Mouse (Mus musculus) adrenal gland, postnatal 36 days (tissue): Measurements from ENCODE around the gene Fam167b. TPM values are rescaled to one million over a fixed set of nuclear protein-coding genes. Genes with fewer than 3 reads are reported as not detected.
"Not testable (repeated sequence)": the region's sequence is repeated elsewhere in the genome, so short reads cannot be mapped to it uniquely, and the experiment has no call there.

ENCODE experiments used
- DNase-seq, 2 experiments: peaks; one replicate each; pipeline ENCODE4 v3.0.0; 2021; ENCODE audit warnings: mixed read lengths in 1 of 2
- microRNA-seq: library from miRNA; unstranded; fragments of <30 nt; microRNA quantifications from one replicate; pipeline ENCODE4 v1.2.0, GENCODE M21; 2021
- total RNA-seq, 2 experiments: library from RNA; stranded (reverse); gene quantifications; 2 replicates each; pipeline ENCODE4 v1.2.3; 2021

The Fam167b gene
- total RNA-seq, 2 experiments from 2014 or later, result 41.9 to 46.2 TPM

- no peak for DNase-seq
Observed at GRCm38 (mm10) chr4:129561184-129561583, 17.2 kb downstream of the Fam167b start.

- DNase-seq, result no peak
Observed at GRCm38 (mm10) chr4:129558321-129558955, 19.9 kb downstream of the Fam167b start.

GRCm38 (mm10) chr4:129557256-129557808 lies 21.0 kb downstream of the Fam167b start:
- no peak for DNase-seq

- peak; percentile 95 to 98 for DNase-seq
Observed at GRCm38 (mm10) chr4:129556532-129557223, 21.7 kb downstream of the Fam167b start.

- peak; percentile 33 to 42 for DNase-seq
Observed at GRCm38 (mm10) chr4:129555862-129556531, 22.4 kb downstream of the Fam167b start.

- DNase-seq, result peak; percentile 80 to 83
Observed at GRCm38 (mm10) chr4:129555421-129555861, 22.9 kb downstream of the Fam167b start.

GRCm38 (mm10) chr4:129554512-129554911 lies 23.8 kb downstream of the Fam167b start:
- not testable (repeated sequence) for DNase-seq

- DNase-seq, result no peak
Observed at GRCm38 (mm10) chr4:129550295-129550694, 28.1 kb downstream of the Fam167b start.

GRCm38 (mm10) chr4:129549306-129549705 lies 29.0 kb downstream of the Fam167b start:
- peak; percentile 30 to 43 for DNase-seq

GRCm38 (mm10) chr4:129547631-129548030 lies 30.7 kb downstream of the Fam167b start:
- DNase-seq, result not testable (repeated sequence)

GRCm38 (mm10) chr4:129544106-129544505 lies 34.2 kb downstream of the Fam167b start:
- DNase-seq, result no peak

GRCm38 (mm10) chr4:129542592-129543141 lies 35.7 kb downstream of the Fam167b start, which contains the start of gene Hdac1:
Gene Hdac1, minus strand, starts transcription at chr4:129542713.
- peak; percentile 99 to 100 for DNase-seq

- DNase-seq, result peak; percentile 20 to 47
Observed at GRCm38 (mm10) chr4:129541868-129542591, 36.3 kb downstream of the Fam167b start.

- peak; percentile 36 to 46 for DNase-seq
Observed at GRCm38 (mm10) chr4:129540012-129540411, 38.3 kb downstream of the Fam167b start.

GRCm38 (mm10) chr4:129528901-129529300 lies 49.4 kb downstream of the Fam167b start:
- DNase-seq, result not testable (repeated sequence)

Small RNAs within 50 kb of the gene (microRNA-seq; reads per million reads assigned to microRNA genes)
- gene Mir8119, result not detected

Other genes with a start within 250 kb of the Fam167b start
- 100 to 1,000 TPM; 147 TPM for gene Rbbp4, start 243.2 kb downstream of the Fam167b start, total RNA-seq
- 10 to 100 TPM; 47.3 to 61.4 TPM for gene Zbtb8os, start 242.9 kb downstream of the Fam167b start, total RNA-seq
- 1 to 10 TPM; 6.1 to 9.8 TPM for gene Zbtb8a, start 200.4 kb downstream of the Fam167b start, total RNA-seq
- gene Zbtb8b, start 137.7 kb downstream of the Fam167b start, total RNA-seq, result under 1 TPM; 0.10 to 0.13 TPM
- 10 to 100 TPM; 58.1 to 69.5 TPM for gene Bsdc1, start 117.0 kb downstream of the Fam167b start, total RNA-seq
- gene Tssk3, start 87.5 kb downstream of the Fam167b start, total RNA-seq, result not detected
- gene Fam229a, start 87.4 kb downstream of the Fam167b start, total RNA-seq, result not detected
- gene Marcksl1, start 65.0 kb downstream of the Fam167b start, total RNA-seq, result 10 to 100 TPM; 53.0 to 56.9 TPM
- 10 to 100 TPM; 49.2 to 59.8 TPM for gene Hdac1, start 35.8 kb downstream of the Fam167b start, total RNA-seq
- gene Lck, start 4.9 kb downstream of the Fam167b start, total RNA-seq, result 1 to 10 TPM; 2.7 to 5.2 TPM
- 100 to 1,000 TPM; 187 to 192 TPM for gene Eif3i, start 22.1 kb upstream of the Fam167b start, total RNA-seq
- 10 to 100 TPM; 93.0 to 96.7 TPM for gene Tmem234, start 22.1 kb upstream of the Fam167b start, total RNA-seq
- gene Dcdc2b, start 35.7 kb upstream of the Fam167b start, total RNA-seq, result 1 to 10 TPM in 1 of 2 experiments, under 1 TPM in 1; 0.73 to 2.6 TPM
- gene Iqcc, start 40.5 kb upstream of the Fam167b start, total RNA-seq, result 10 to 100 TPM; 26.2 to 28.0 TPM
- 10 to 100 TPM; 32.8 to 34.2 TPM for gene Ccdc28b, start 45.4 kb upstream of the Fam167b start, total RNA-seq
- 10 to 100 TPM; 61.0 to 69.8 TPM for gene Txlna, start 62.5 kb upstream of the Fam167b start, total RNA-seq
- gene Kpna6, start 94.2 kb upstream of the Fam167b start, total RNA-seq, result 10 to 100 TPM; 88.8 to 97.9 TPM
- 10 to 100 TPM; 11.0 to 13.3 TPM for gene Tmem39b, start 118.3 kb upstream of the Fam167b start, total RNA-seq
- 10 to 100 TPM; 66.0 to 83.9 TPM for gene Khdrbs1, start 163.8 kb upstream of the Fam167b start, total RNA-seq
- gene Ptp4a2, start 232.7 kb upstream of the Fam167b start, total RNA-seq, result 100 to 1,000 TPM; 311 to 416 TPM